Mouse (Mus musculus) megakaryocyte-erythroid progenitor cell, adult 5-6 weeks (primary cell): ENCODE measurements around the gene Zfp715. TPM values are rescaled to one million over a fixed set of nuclear protein-coding genes. Genes with fewer than 3 reads are reported as not detected.
"Not testable (repeated sequence)": the region's sequence is repeated elsewhere in the genome, so short reads cannot be mapped to it uniquely, and the experiment has no call there.

Experiments used
- ATAC-seq: replicated peaks from 2 replicates; pipeline ENCODE4 v1.8.0; 2016; ENCODE audit warnings: mild to moderate bottlenecking, inconsistent platforms; ENCODE audit not compliant: severe bottlenecking, poor library complexity, low FRiP score, low TSS enrichment
- total RNA-seq, 2 experiments: library from RNA; stranded (forward) in 1 of 2; stranded (reverse) in 1 of 2; fragments of 200-1000, 215-1000 nt in 1 of 2; fragments of >200 nt in 1 of 2; fragmentation: Nextera tagmentation in 1 of 2; gene quantifications; 2 replicates each; pipeline ENCODE4 v1.2.3; 2014 to 2017

The Zfp715 gene
- total RNA-seq, 2 experiments from 2014 or later = 5.0 to 11.5 TPM

- no peak for ATAC-seq
Measured at GRCm38 (mm10) chr7:43311632-43312031, 1.5 kb downstream of the Zfp715 start.

DNA sequence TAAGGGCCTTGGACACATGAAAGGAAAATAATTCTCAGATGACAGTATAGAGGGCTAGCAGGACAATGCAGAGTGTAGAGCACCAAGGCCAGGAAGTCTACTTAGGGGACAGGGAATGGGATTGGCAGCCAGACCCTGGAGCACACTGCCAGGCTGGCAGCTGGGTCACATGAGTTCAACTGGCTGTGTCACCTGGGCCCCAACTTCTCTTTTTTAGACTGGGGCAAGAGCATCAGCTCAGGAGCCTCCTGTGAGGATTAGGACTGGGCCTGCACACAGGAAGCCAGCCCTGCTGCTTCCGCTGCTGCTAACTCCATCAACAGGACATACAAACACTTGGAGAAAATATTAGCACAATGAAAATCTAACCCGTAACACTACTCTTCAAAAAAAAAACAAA, 4.0 kb downstream of the Zfp715 start:
- no peak for ATAC-seq

GRCm38 (mm10) chr7:43305235-43305634, 7.9 kb downstream of the Zfp715 start:
- no peak for ATAC-seq

DNA sequence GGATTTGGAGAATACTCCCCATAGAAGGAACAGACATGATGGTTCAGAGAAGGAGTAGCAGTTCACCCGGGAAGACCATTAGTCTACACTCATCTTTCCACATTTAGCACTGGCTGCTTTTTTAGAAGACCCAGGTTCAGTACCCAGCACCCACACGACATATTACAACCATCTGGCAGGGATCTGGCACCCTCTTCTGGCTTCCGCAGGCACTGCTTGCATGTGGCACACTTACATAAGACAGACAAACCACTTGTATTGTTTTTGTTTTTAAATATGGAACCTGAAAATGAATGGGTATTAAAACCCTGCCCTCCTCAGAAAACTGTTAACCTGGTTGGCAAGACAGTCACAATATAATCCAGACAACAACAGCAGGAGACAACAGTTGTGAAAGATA, 21.6 kb downstream of the Zfp715 start:
- ATAC-seq = no peak

DNA sequence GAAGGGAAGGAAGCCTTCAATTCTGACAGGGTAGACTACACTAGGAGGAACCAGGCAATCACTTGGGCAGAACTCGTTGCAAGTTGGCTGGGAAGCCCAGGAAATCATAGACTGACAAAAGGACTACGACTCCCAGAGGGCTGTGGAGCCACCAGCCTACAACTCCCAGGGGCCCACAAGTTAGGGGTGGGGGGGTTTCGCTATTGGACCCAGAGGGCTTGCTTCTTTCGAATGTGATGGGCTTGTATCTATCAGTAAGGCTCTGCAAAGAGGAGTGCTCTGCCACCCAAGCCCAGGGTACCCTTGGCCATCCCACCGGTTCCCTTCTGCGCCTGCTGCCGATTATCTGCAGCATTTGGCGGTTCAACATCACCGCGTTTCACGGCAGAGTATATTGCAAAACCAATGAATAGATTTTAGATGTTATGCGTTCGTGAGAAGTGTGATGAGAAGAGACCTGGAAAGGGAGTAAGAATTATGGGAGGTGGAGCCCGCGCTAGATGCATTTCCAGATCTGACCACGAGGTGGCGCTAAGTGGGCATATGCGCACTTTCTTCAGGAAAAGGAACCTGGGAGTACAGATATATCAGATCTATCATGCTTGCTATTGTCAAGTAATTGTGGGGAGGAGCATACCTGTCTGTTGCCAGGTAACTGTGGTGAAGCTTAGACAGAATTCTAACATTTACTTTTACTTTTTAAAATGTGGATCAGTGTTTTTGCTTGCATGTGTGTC, 30.1 kb downstream of the Zfp715 start:
- peak; percentile 78 for ATAC-seq

GRCm38 (mm10) chr7:43282459-43282858, 30.6 kb downstream of the Zfp715 start:
- no peak for ATAC-seq

GRCm38 (mm10) chr7:43277401-43277800, 35.7 kb downstream of the Zfp715 start:
- ATAC-seq = no peak

GRCm38 (mm10) chr7:43276178-43276577, 36.9 kb downstream of the Zfp715 start:
- ATAC-seq = not testable (repeated sequence)

DNA sequence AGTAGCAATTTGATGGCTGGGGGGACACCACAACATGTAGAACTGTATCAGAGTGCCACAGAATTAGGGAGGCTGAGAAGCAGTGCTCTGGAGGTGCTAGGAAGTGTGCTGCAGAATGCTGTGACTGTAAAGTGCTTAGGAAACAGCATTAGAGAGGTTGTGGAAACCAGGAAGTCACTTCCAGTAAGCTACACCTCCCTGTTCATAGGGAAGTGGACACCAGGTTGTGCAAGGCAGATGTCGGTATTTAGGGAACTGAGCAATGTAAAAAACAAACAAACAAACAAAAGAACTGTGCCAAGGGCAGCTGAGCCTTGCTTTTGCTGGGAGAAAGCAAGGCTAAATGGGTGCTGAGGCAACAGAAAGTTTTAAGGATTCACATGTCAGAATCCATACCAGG, 39.6 kb downstream of the Zfp715 start:
- no peak for ATAC-seq

GRCm38 (mm10) chr7:43267359-43267758, 45.7 kb downstream of the Zfp715 start:
- not testable (repeated sequence) for ATAC-seq

GRCm38 (mm10) chr7:43253540-43253939, 59.6 kb downstream of the Zfp715 start:
- no peak for ATAC-seq

GRCm38 (mm10) chr7:43250718-43251117, 62.4 kb downstream of the Zfp715 start:
- ATAC-seq = not testable (repeated sequence)

Other genes starting within 250 kb of the Zfp715 start
- not detected in 2 replicates for gene Zfp936, start 199.1 kb downstream of the Zfp715 start, total RNA-seq (2014; fragmentation: Nextera tagmentation)
- gene Zfp936, start 199.1 kb downstream of the Zfp715 start, total RNA-seq (2017) = not detected in 2 replicates
- 6.4 and 6.9 TPM in 2 replicates for gene Siglecf, start 38.0 kb upstream of the Zfp715 start, total RNA-seq (2014; fragmentation: Nextera tagmentation)
- gene Siglecf, start 38.0 kb upstream of the Zfp715 start, total RNA-seq (2017) = 3.1 and 13.0 TPM in 2 replicates
- gene Siglecg, start 94.9 kb upstream of the Zfp715 start, total RNA-seq (2014; fragmentation: Nextera tagmentation) = 3.1 and 4.4 TPM in 2 replicates
- 1.3 TPM in 1 of 2 replicates, not detected in the other for gene Siglecg, start 94.9 kb upstream of the Zfp715 start, total RNA-seq (2017)
- gene Lim2, start 114.4 kb upstream of the Zfp715 start, total RNA-seq (2014; fragmentation: Nextera tagmentation) = 2.1 TPM in 1 of 2 replicates, not detected in the other
- gene Lim2, start 114.4 kb upstream of the Zfp715 start, total RNA-seq (2017) = not detected in 2 replicates
- 49.9 and 86.7 TPM in 2 replicates for gene Nkg7, start 123.8 kb upstream of the Zfp715 start, total RNA-seq (2014; fragmentation: Nextera tagmentation)
- 41.8 and 53.8 TPM in 2 replicates for gene Nkg7, start 123.8 kb upstream of the Zfp715 start, total RNA-seq (2017)
- not detected in 2 replicates for gene Cldnd2, start 127.5 kb upstream of the Zfp715 start, total RNA-seq (2014; fragmentation: Nextera tagmentation)
- not detected in 2 replicates for gene Cldnd2, start 127.5 kb upstream of the Zfp715 start, total RNA-seq (2017)
- gene Etfb, start 130.8 kb upstream of the Zfp715 start, total RNA-seq (2014; fragmentation: Nextera tagmentation) = 212 and 237 TPM in 2 replicates
- 396 and 426 TPM in 2 replicates for gene Etfb, start 130.8 kb upstream of the Zfp715 start, total RNA-seq (2017)
- gene Gm45233, start 130.8 kb upstream of the Zfp715 start, total RNA-seq (2014; fragmentation: Nextera tagmentation) = not detected in 2 replicates
- gene Gm45233, start 130.8 kb upstream of the Zfp715 start, total RNA-seq (2017) = 4.2 TPM in 1 of 2 replicates, not detected in the other
- gene Vsig10l, start 149.9 kb upstream of the Zfp715 start, total RNA-seq (2014; fragmentation: Nextera tagmentation) = 2.3 and 2.9 TPM in 2 replicates
- 3.0 and 8.9 TPM in 2 replicates for gene Vsig10l, start 149.9 kb upstream of the Zfp715 start, total RNA-seq (2017)
- not detected in 2 replicates for gene Iglon5, start 176.8 kb upstream of the Zfp715 start, total RNA-seq (2014; fragmentation: Nextera tagmentation)
- not detected in 2 replicates for gene Iglon5, start 176.8 kb upstream of the Zfp715 start, total RNA-seq (2017)
- gene 4931406B18Rik, start 192.6 kb upstream of the Zfp715 start, total RNA-seq (2014; fragmentation: Nextera tagmentation) = not detected in 2 replicates
- gene 4931406B18Rik, start 192.6 kb upstream of the Zfp715 start, total RNA-seq (2017) = not detected in 2 replicates
- 1.9 and 3.5 TPM in 2 replicates for gene Cd33, start 231.1 kb upstream of the Zfp715 start, total RNA-seq (2014; fragmentation: Nextera tagmentation)
- 0.19 and 0.42 TPM in 2 replicates for gene Cd33, start 231.1 kb upstream of the Zfp715 start, total RNA-seq (2017)
- 1.0 and 1.2 TPM in 2 replicates for gene Zfp658, start 249.0 kb upstream of the Zfp715 start, total RNA-seq (2014; fragmentation: Nextera tagmentation)
- gene Zfp658, start 249.0 kb upstream of the Zfp715 start, total RNA-seq (2017) = 0.09 and 0.11 TPM in 2 replicates